Mouse (Mus musculus): ENCODE data around the gene Atp23. TPM values are rescaled to one million over a fixed set of nuclear protein-coding genes. Genes with fewer than 3 reads are reported as not detected.
A peak's percentile ranks its signal among the peaks of the same experiment; 100 is the strongest.

Atp23 gene
- polyA plus RNA-seq, 1 experiment from 2014 or later = 10.3 TPM

- peak; percentile 52 for DNase-seq (ENCODE audit: low spot score)
These were observed 34.6 kb upstream of the Atp23 start for GRCm38 (mm10) chr10:126935556-126936381.

GRCm38 (mm10) chr10:126935121-126935520 lies 34.0 kb upstream of the Atp23 start:
- H3K4me1 ChIP-seq (replicated peaks; ENCODE audit: control insufficient read depth, insufficient read depth) = peaks cover 26% of the 10 kb centered on the region
- ATAC-seq (ENCODE audit: low FRiP score, low TSS enrichment) = no peak

More at GRCm38 (mm10) chr10:126935556-126936381, 34.6 kb upstream of the Atp23 start:
- H3K9me3 ChIP-seq (ENCODE audit: control insufficient read depth, low read length) = no peaks in the 10 kb centered on the region
- peak overlapping the region; percentile 32; the same call in 1 of the 2 replicates for H3K4me2 ChIP-seq (replicated peaks; ENCODE audit: low read depth)
- H3K9ac ChIP-seq (ENCODE audit: low read length) = peak overlapping the region; percentile 57
- H3K27me3 ChIP-seq (ENCODE audit: control insufficient read depth, insufficient read depth, low read length) = no peaks in the 10 kb centered on the region
- 21% methylated on average over 18 of the region's 18 CpGs for WGBS
- no peak overlapping the region for H3K4me3 ChIP-seq (ENCODE audit: low read depth, low read length)
- H3K27ac ChIP-seq (replicated peaks) = peak overlapping the region; percentile 98
- peaks cover 21% of the 10 kb centered on the region for H3K4me1 ChIP-seq (replicated peaks; ENCODE audit: control insufficient read depth, insufficient read depth)
- no peaks in the 10 kb centered on the region for H3K36me3 ChIP-seq (ENCODE audit: control insufficient read depth, insufficient read depth, low read length)
- peak; percentile 52 for ATAC-seq (ENCODE audit: low FRiP score, low TSS enrichment)
- TF ChIP-seq CTCF (IDR thresholded peaks at IDR 0.05; ENCODE audit: low read depth) = no peak
- TF ChIP-seq EP300 (optimal IDR thresholded peaks at IDR 0.05) = no peak

GRCm38 (mm10) chr10:126934561-126934960 lies 33.4 kb upstream of the Atp23 start:
- no peaks in the 10 kb centered on the region for H3K27me3 ChIP-seq (ENCODE audit: control insufficient read depth, insufficient read depth, low read length)
- TF ChIP-seq CTCF (IDR thresholded peaks at IDR 0.05; ENCODE audit: low read depth) = no peak
- no peak for TF ChIP-seq EP300 (optimal IDR thresholded peaks at IDR 0.05)
- H3K27ac ChIP-seq (replicated peaks) = peak overlapping the region; percentile 98
- DNase-seq (ENCODE audit: low spot score) (no peak), ATAC-seq (ENCODE audit: low FRiP score, low TSS enrichment) (no peak)
- H3K4me1 ChIP-seq (replicated peaks; ENCODE audit: control insufficient read depth, insufficient read depth) = peaks cover 30% of the 10 kb centered on the region
- no peak overlapping the region for H3K9ac ChIP-seq (ENCODE audit: low read length)
- no peaks in the 10 kb centered on the region for H3K36me3 ChIP-seq (ENCODE audit: control insufficient read depth, insufficient read depth, low read length)
- 65% methylated on average over 13 of the region's 13 CpGs for WGBS
- no peaks in the 10 kb centered on the region for H3K9me3 ChIP-seq (ENCODE audit: control insufficient read depth, low read length)
- H3K4me2 ChIP-seq (replicated peaks; ENCODE audit: low read depth) = no peak overlapping the region
- no peak overlapping the region for H3K4me3 ChIP-seq (ENCODE audit: low read depth, low read length)

More at GRCm38 (mm10) chr10:126935121-126935520, 34.0 kb upstream of the Atp23 start:
- peak overlapping the region; percentile 57 for H3K9ac ChIP-seq (ENCODE audit: low read length)
- H3K27ac ChIP-seq (replicated peaks) = peak overlapping the region; percentile 98
- H3K9me3 ChIP-seq (ENCODE audit: control insufficient read depth, low read length) = no peaks in the 10 kb centered on the region
- DNase-seq (ENCODE audit: low spot score) = no peak
- 52% methylated on average over 8 of the region's 8 CpGs for WGBS
- no peak overlapping the region for H3K4me3 ChIP-seq (ENCODE audit: low read depth, low read length)
- H3K4me2 ChIP-seq (replicated peaks; ENCODE audit: low read depth) = peak overlapping the region; percentile 32; the same call in 1 of the 2 replicates
- H3K27me3 ChIP-seq (ENCODE audit: control insufficient read depth, insufficient read depth, low read length) = no peaks in the 10 kb centered on the region
- no peaks in the 10 kb centered on the region for H3K36me3 ChIP-seq (ENCODE audit: control insufficient read depth, insufficient read depth, low read length)
- TF ChIP-seq CTCF (IDR thresholded peaks at IDR 0.05; ENCODE audit: low read depth) (no peak), EP300 (optimal IDR thresholded peaks at IDR 0.05) (no peak)

- H3K4me2 ChIP-seq (replicated peaks; ENCODE audit: low read depth) = 0 out of 2 replicates have a peak overlapping the region, but pooled peaks have one; percentile 5
- H3K4me1 ChIP-seq (replicated peaks; ENCODE audit: control insufficient read depth, insufficient read depth) = peaks cover 46% of the 10 kb centered on the region
- H3K4me3 ChIP-seq (ENCODE audit: low read depth, low read length) = no peak overlapping the region
- peak overlapping the region; percentile 27; the same call in 1 of the 2 replicates for H3K9ac ChIP-seq (ENCODE audit: low read length)
- H3K27ac ChIP-seq (replicated peaks) = peak overlapping the region; percentile 99
- H3K36me3 ChIP-seq (ENCODE audit: control insufficient read depth, insufficient read depth, low read length) = no peaks in the 10 kb centered on the region
- ATAC-seq (ENCODE audit: low FRiP score, low TSS enrichment) (no peak), DNase-seq (ENCODE audit: low spot score) (no peak)
- H3K27me3 ChIP-seq (ENCODE audit: control insufficient read depth, insufficient read depth, low read length) = no peaks in the 10 kb centered on the region
- no peaks in the 10 kb centered on the region for H3K9me3 ChIP-seq (ENCODE audit: control insufficient read depth, low read length)
- TF ChIP-seq EP300 (optimal IDR thresholded peaks at IDR 0.05) (no peak), CTCF (IDR thresholded peaks at IDR 0.05; ENCODE audit: low read depth) (no peak)
These were observed 30.6 kb upstream of the Atp23 start for GRCm38 (mm10) chr10:126931760-126932139.

GRCm38 (mm10) chr10:126931123-126931759 lies 30.1 kb upstream of the Atp23 start:
- H3K27ac ChIP-seq (replicated peaks) = peak overlapping the region; percentile 99
- peak; percentile 41 for DNase-seq (ENCODE audit: low spot score)
- ATAC-seq (ENCODE audit: low FRiP score, low TSS enrichment) = peak; percentile 35
- H3K4me1 ChIP-seq (replicated peaks; ENCODE audit: control insufficient read depth, insufficient read depth) = peaks cover 44% of the 10 kb centered on the region
- no peaks in the 10 kb centered on the region for H3K36me3 ChIP-seq (ENCODE audit: control insufficient read depth, insufficient read depth, low read length)
- H3K4me3 ChIP-seq (ENCODE audit: low read depth, low read length) = no peak overlapping the region
- H3K4me2 ChIP-seq (replicated peaks; ENCODE audit: low read depth) = peak overlapping the region; percentile 32
- no peaks in the 10 kb centered on the region for H3K27me3 ChIP-seq (ENCODE audit: control insufficient read depth, insufficient read depth, low read length)
- WGBS = 25% methylated on average over 8 of the region's 8 CpGs
- no peaks in the 10 kb centered on the region for H3K9me3 ChIP-seq (ENCODE audit: control insufficient read depth, low read length)
- peak overlapping the region; percentile 27; the same call in 1 of the 2 replicates for H3K9ac ChIP-seq (ENCODE audit: low read length)
- no peak for TF ChIP-seq CTCF (IDR thresholded peaks at IDR 0.05; ENCODE audit: low read depth)
- no peak for TF ChIP-seq EP300 (optimal IDR thresholded peaks at IDR 0.05)
